Mouse (Mus musculus) cortical plate, adult 2 months (tissue): ENCODE data around the gene Tmed6. TPM values are rescaled to one million over a fixed set of nuclear protein-coding genes. Genes with fewer than 3 reads are reported as not detected.
"Not testable (repeated sequence)": the region's sequence is repeated elsewhere in the genome, so short reads cannot be mapped to it uniquely, and the experiment has no call there.

Experiments used
- H3K27ac ChIP-seq: fragments of 200-500 bp; 2 replicates; pipeline ENCODE4 v1.5.1; 2012; ENCODE audit warnings: low read length, control low read depth, inconsistent platforms; ENCODE audit not compliant: insufficient read depth
- H3K4me1 ChIP-seq: fragments of 200-500 bp; 2 replicates; pipeline ENCODE4 v1.6.1; 2011; ENCODE audit warnings: low read length; ENCODE audit not compliant: control insufficient read depth, insufficient read depth
- H3K4me3 ChIP-seq: fragments of 200-500 bp; 2 replicates; pipeline ENCODE4 v1.5.1; 2011; ENCODE audit warnings: mild to moderate bottlenecking, low read length, control low read depth; ENCODE audit not compliant: insufficient read depth
- CTCF ChIP-seq: fragments of 200-500 bp; IDR thresholded peaks from 2 replicates; pipeline ENCODE4 v1.5.1; 2011; ENCODE audit warnings: mild to moderate bottlenecking, control low read depth, low read length; ENCODE audit not compliant: insufficient read depth; ENCODE audit errors: extremely low read depth
- POLR2A ChIP-seq: fragments of 200-500 bp; IDR thresholded peaks from 2 replicates; pipeline ENCODE4 v1.6.1; 2011; ENCODE audit warnings: mild to moderate bottlenecking, low read length, control low read depth; ENCODE audit not compliant: insufficient read depth; ENCODE audit errors: extremely low read depth
- polyA plus RNA-seq: library from polyadenylated mRNA; depleted of rRNA; stranded (reverse); fragments of >200 nt; gene quantifications from 2 replicates; pipeline ENCODE4 v1.2.3, GENCODE M21; 2012; rRNA removed

Gene Tmed6
- not detected in 2 replicates for polyA plus RNA-seq

GRCm38 (mm10) chr8:107065511-107066496 is at the start of gene Tmed6:
Gene Tmed6, minus strand, starts transcription at chr8:107065644.
- H3K4me3 ChIP-seq = no peak within 1 kb of the TSS
- H3K27ac ChIP-seq = no peak within 1 kb of the TSS
- no peaks in the 10 kb centered on the region for H3K4me1 ChIP-seq
- no peak for TF ChIP-seq POLR2A
- TF ChIP-seq CTCF = no peak

DNA sequence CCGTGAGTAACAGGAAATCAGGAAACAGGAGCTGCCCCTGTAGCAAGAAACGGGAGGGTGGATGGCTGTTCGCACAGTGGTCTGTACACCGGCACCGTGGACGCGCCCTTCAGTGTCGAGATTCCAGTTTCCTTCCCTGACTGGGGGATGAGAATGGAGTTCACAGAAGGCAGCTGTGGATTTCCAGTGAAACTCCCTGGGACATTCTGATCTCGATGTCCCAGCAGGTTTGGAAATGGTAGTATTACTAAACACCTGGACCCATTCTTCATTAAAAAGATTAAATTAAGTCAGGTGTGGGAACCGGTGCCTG is 49.5 kb upstream of the Tmed6 start:
- no peak overlapping the region for H3K4me3 ChIP-seq
- H3K27ac ChIP-seq = no peak overlapping the region
- TF ChIP-seq CTCF = no peak
- no peak for TF ChIP-seq POLR2A

DNA sequence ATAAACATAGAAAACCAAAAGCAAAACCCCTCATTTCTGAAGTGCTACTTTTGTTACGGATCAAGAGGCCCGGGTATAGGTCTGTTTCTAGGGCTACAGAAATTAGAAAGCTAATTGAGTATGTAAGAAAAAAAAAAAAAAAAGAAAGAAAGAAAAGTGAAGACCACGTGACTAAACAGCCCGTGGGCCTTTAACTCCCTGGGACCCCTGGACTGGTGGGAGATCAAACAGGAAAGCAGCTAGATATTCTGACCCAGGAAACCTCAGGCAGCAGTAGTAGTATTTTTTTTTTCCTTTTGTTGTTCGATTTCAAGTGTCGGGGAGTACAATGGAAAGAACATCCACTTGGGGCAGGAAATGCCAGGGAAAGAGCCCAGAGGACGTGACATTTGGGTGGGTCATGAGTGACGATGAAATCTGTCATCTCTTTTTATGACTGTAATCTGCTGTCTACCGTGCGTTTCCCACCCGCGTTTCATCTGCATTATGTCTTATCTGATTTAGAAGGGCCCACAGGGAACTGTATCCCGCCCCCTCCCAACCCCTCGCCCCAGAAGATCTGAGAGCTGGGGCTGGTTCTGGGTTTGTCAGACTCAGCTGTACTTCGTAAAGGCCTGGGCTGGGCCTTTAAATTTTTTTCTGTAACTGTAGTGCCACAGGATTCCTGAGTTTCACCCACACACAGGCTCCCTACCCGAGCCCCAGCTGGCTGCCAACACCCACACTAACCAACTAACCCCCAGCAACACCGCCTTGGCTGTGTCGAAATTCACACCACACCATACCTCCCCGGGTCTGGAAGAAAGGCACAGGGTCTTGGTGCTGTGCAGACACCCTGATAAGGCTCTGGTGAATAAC is 48.9 kb upstream of the Tmed6 start:
- H3K4me3 ChIP-seq = no peak overlapping the region
- TF ChIP-seq CTCF (no peak), POLR2A (no peak)
- H3K27ac ChIP-seq = no peak overlapping the region
- peaks cover 5% of the 10 kb centered on the region for H3K4me1 ChIP-seq

More for the DNA sequence above, 49.5 kb upstream of the Tmed6 start:
- peaks cover 5% of the 10 kb centered on the region for H3K4me1 ChIP-seq

DNA sequence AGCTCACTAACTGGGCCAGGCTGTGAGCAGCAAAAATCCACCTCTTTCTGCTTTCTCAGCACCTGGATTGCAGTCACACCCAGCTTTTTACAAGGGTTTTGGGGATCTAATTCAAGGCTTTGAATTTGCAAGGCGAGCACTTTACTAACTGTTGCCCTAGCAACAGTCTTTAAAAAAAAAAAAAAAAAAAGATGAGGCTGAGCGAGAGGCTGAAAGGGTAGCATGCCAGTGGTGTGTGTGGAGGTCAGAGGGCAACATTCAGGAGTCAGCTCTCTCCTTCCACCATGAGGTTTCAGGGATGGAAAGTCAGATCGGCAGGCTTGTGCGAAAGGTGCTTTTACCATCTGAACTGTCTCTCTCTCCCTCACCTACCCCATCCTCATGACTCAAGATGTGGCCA is 47.8 kb upstream of the Tmed6 start:
- H3K4me1 ChIP-seq = peaks cover 5% of the 10 kb centered on the region
- no peak overlapping the region for H3K27ac ChIP-seq
- no peak overlapping the region for H3K4me3 ChIP-seq
- TF ChIP-seq CTCF = no peak
- TF ChIP-seq POLR2A = no peak

DNA sequence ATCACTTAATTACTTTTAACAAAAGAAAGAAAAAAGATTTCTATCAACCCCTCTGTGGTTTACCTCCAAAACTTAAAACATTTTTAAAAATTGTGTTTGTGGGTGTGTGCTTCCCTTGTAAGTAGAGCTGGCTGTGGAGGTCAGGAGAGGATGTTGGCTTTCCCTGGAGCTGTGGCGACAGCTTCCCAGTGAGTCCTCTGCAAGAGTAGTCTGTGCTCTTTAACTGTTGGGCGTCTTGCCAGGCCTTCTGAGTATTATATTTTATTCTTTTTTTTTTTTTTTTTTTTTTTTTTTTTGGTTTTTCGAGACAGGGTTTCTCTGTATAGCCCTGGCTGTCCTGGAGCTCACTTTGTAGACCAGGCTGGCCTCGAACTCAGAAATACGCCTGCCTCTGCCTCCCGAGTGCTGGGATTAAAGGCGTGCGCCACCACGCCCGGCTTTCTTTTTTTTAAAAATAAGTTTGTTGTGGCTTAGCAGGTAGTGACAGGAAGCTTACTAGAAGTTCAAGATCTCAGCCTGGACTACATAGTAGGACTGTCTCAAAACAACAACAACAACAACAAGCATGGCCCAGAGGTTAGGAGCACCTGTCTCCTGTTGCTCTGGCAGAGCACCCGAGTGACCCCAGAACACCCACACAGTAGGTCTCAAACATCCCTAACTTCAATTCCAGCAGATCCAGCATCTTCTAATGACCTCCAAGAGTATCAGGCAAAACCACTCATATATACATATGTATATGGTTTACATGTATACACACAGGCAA is 46.1 kb upstream of the Tmed6 start:
- peaks cover 5% of the 10 kb centered on the region for H3K4me1 ChIP-seq
- no peak overlapping the region for H3K4me3 ChIP-seq
- H3K27ac ChIP-seq = no peak overlapping the region
- no peak for TF ChIP-seq CTCF
- TF ChIP-seq POLR2A = no peak

GRCm38 (mm10) chr8:107110629-107111330 is 45.3 kb upstream of the Tmed6 start:
- TF ChIP-seq POLR2A (no peak), CTCF (no peak)
- H3K4me1 ChIP-seq = peaks cover 5% of the 10 kb centered on the region
- H3K4me3 ChIP-seq = no peak overlapping the region
- no peak overlapping the region for H3K27ac ChIP-seq

DNA sequence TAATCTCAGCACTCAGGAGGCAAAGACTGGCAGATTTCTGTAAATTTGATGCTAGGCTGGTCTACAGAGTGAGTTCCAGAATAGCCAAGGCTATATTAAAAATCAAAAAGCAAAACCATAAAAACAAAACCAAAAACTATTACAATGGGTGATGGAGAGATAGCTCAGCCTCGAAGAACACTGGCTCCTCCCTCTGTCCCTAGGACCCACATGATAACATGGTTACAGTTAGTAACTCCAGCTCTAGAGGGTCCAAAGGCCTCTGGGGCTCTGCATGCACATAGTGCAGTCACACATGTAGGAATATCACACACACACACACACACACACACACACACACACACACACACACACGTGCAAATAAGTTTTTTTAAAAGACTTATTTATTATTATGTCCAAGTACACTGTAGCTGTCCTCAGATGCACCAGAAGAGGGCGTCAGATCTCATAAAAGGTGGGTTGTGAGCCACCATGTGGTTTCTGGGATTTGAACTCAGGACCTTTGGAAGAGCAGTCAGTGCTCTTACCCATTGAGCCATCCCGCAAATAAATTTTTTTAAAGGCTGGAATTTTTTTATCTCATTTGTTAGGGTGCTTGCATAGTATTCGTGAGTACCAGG is 44.5 kb upstream of the Tmed6 start:
- H3K4me1 ChIP-seq = peaks cover 4% of the 10 kb centered on the region
- H3K27ac ChIP-seq = no peak overlapping the region
- no peak overlapping the region for H3K4me3 ChIP-seq
- TF ChIP-seq CTCF (no peak), POLR2A (no peak)

GRCm38 (mm10) chr8:107108978-107109720 is 43.7 kb upstream of the Tmed6 start:
- Histone ChIP-seq H3K27ac (no peak overlapping the region), H3K4me3 (no peak overlapping the region), H3K4me1 (peaks cover 3% of the 10 kb centered on the region)
- TF ChIP-seq CTCF (no peak), POLR2A (no peak)

DNA sequence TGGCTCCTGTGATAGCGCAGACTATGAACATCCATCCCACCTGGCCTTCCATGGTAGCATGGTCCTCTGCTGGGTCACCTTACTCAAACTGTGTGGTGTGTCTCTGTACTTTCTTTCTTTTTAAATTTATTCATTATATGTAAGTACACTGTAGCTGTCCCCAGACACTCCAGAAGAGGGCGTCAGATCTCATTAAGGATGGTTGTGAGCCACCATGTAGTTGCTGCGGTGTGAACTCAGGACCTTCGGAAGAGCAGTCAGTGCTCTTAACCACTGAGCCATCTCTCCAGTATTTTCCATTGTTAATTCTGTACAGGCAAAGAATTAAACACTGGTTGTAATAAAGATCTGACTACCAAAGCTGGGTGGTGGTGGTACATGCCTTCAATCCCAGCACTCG is 42.6 kb upstream of the Tmed6 start:
- not testable (repeated sequence) for H3K4me3 ChIP-seq, H3K4me1 ChIP-seq, H3K27ac ChIP-seq
